Mouse (Mus musculus): ENCODE results near the gene Ifnz. TPM values are rescaled to one million over a fixed set of nuclear protein-coding genes. Genes with fewer than 3 reads are reported as not detected.
"Not testable (repeated sequence)": the region's sequence is repeated elsewhere in the genome, so short reads cannot be mapped to it uniquely, and the experiment has no call there.

Gene Ifnz
- polyA plus RNA-seq, 1 experiment from 2014 or later = not detected

DNA sequence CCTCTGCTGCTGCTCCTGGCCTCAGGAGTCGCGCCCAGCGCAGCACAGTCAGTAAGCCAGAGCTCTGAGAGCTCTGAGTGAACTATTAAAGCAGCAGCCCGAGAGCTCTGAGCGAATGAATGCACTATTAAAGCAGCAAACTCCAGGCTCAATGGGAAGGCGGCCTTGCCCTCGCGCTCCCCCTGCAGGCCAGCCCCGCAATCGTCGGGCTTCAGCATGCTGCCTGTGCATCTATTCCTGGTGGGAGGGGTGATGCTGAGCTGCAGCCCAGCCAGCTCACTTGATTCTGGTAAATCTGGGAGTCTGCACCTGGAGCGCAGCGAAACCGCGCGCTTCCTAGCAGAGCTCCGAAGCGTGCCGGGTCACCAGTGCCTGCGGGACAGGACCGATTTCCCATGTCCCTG is 24.3 kb upstream of the Ifnz start:
- peak overlapping the region; percentile 83 for H3K9ac ChIP-seq (ENCODE audit: low read length)
- not testable (repeated sequence) for H3K4me1 ChIP-seq (ENCODE audit: control insufficient read depth, insufficient read depth, low read length); H3K36me3 ChIP-seq (ENCODE audit: control insufficient read depth, insufficient read depth); H3K27me3 ChIP-seq (ENCODE audit: control insufficient read depth, insufficient read depth, low read length); H3K9me3 ChIP-seq (replicated peaks; ENCODE audit: control insufficient read depth, low read length)
- peak overlapping the region; percentile 70 for H3K4me3 ChIP-seq (ENCODE audit: low read length)
- peak overlapping the region; percentile 97 for H3K27ac ChIP-seq (ENCODE audit: low read length)
- ATAC-seq (replicated peaks; ENCODE audit: extremely low read depth, insufficient read depth, low FRiP score) = peak; percentile 100
- WGBS = 0% methylated on average over 15 of the region's 21 CpGs
- H3K4me2 ChIP-seq (ENCODE audit: low read depth, low read length) = peak overlapping the region; percentile 76

DNA sequence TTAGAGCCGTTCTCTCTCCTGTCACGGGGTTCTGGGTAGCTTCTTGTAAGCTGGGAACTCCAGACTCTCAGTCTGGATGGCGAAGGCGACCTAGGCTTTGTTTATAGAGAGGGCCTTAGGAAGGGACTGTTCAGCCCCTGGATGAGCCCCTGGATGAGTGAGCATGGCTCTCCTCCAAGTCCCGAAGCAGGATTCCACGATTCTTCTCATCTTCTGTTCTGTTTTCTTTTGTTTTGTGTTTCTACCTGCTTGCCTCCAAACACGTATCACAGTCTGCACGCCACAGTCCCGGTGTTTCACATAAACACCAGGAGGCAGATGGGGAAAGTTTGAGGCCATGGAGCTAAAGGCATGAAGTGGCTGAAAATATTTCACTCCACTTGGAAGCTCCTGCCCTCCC is 23.2 kb upstream of the Ifnz start:
- not testable (repeated sequence) for ATAC-seq (replicated peaks; ENCODE audit: extremely low read depth, insufficient read depth, low FRiP score); H3K4me1 ChIP-seq (ENCODE audit: control insufficient read depth, insufficient read depth, low read length); H3K9me3 ChIP-seq (replicated peaks; ENCODE audit: control insufficient read depth, low read length); H3K9ac ChIP-seq (ENCODE audit: low read length); H3K27me3 ChIP-seq (ENCODE audit: control insufficient read depth, insufficient read depth, low read length); H3K4me3 ChIP-seq (ENCODE audit: low read length); H3K4me2 ChIP-seq (ENCODE audit: low read depth, low read length); H3K27ac ChIP-seq (ENCODE audit: low read length); H3K36me3 ChIP-seq (ENCODE audit: control insufficient read depth, insufficient read depth)
- WGBS = 84% methylated on average over 8 of the region's 9 CpGs

DNA sequence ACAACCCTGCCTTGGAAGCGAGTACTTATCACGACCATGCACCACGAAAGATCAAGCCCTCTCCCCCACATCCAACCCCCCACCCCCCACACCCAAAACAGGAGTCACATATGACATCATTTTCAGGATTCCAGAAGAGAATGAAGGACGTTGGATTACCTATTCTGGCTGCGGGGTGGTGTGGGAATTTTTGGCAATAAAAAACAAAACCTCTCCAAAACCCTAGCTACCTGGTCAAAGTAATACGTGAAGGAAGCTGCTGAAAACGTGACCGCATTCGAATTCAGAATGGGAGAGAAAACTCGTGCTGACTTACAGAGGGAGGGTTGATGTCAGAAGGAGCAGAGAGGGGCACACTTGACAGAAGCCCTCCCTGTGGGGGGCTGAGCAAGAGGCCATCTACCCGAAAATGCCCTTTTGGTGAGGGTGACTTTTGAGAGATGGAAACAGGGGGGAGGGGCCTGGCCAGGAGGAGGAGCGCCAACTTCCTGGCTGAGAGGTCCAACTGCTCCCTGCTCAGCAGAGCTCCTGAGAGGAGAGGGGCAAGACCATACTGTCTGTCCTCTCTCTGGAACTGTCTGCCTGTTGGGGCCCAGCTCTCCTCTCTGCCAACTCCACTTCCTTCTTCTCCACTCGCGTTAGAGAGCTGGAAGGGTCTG is 22.2 kb upstream of the Ifnz start, which contains the start of gene Gm13283:
Gene Gm13283 (plus strand): TSS at position 510 of the 659 bp plus-strand sequence.
- not testable (repeated sequence) for H3K36me3 ChIP-seq (ENCODE audit: control insufficient read depth, insufficient read depth); H3K27me3 ChIP-seq (ENCODE audit: control insufficient read depth, insufficient read depth, low read length); ATAC-seq (replicated peaks; ENCODE audit: extremely low read depth, insufficient read depth, low FRiP score); H3K9me3 ChIP-seq (replicated peaks; ENCODE audit: control insufficient read depth, low read length); H3K4me1 ChIP-seq (ENCODE audit: control insufficient read depth, insufficient read depth, low read length); H3K9ac ChIP-seq (ENCODE audit: low read length)
- peak within 1 kb of the TSS; percentile 49 for H3K4me2 ChIP-seq (ENCODE audit: low read depth, low read length)
- H3K4me3 ChIP-seq (ENCODE audit: low read length) = peak within 1 kb of the TSS; percentile 40
- peak within 1 kb of the TSS; percentile 68 for H3K27ac ChIP-seq (ENCODE audit: low read length)
- WGBS = 14% methylated on average over 8 of the region's 14 CpGs

DNA sequence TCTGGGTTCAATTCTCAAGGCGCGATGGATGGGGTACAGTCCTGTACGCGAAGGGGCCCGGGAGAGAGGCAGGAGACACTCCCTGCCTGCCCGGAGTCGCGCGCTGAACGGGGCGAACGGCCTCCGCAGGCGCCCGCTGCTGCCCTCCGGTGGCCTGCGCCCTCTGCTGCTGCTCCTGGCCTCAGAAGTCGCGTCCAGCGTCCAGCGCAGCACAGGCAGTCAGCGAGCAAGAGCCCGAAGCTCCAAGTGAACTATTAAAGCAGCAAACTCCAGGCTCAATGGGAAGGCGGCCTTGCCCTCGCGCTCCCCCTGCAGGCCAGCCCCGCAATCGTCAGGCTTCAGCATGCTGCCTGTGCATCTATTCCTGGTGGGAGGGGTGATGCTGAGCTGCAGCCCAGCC is 21.5 kb upstream of the Ifnz start:
- ATAC-seq (replicated peaks; ENCODE audit: extremely low read depth, insufficient read depth, low FRiP score); H3K9ac ChIP-seq (ENCODE audit: low read length); H3K36me3 ChIP-seq (ENCODE audit: control insufficient read depth, insufficient read depth); H3K4me1 ChIP-seq (ENCODE audit: control insufficient read depth, insufficient read depth, low read length); H3K27me3 ChIP-seq (ENCODE audit: control insufficient read depth, insufficient read depth, low read length); H3K9me3 ChIP-seq (replicated peaks; ENCODE audit: control insufficient read depth, low read length): not testable (repeated sequence)
- WGBS = under 1% methylated on average over 21 of the region's 28 CpGs
- Histone ChIP-seq H3K4me3 (ENCODE audit: low read length) (peak overlapping the region; percentile 40), H3K27ac (ENCODE audit: low read length) (peak overlapping the region; percentile 68), H3K4me2 (ENCODE audit: low read depth, low read length) (peak overlapping the region; percentile 49)

DNA sequence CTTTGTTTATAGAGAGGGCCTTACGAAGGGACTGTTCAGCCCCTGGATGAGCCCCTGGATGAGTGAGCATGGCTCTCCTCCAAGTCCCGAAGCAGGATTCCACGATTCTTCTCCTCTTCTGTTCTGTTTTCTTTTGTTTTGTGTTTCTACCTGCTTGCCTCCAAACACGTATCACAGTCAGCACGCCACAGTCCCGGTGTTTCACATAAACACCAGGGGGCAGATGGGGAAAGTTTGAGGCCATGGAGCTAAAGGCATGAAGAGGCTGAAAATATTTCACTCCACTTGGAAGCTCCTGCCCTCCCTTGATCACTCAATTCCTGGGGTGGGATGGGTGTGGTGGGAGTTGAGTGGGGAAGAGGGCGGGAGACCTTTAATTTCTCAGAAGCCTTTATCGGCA is 20.2 kb upstream of the Ifnz start:
- H3K36me3 ChIP-seq (ENCODE audit: control insufficient read depth, insufficient read depth); H3K27me3 ChIP-seq (ENCODE audit: control insufficient read depth, insufficient read depth, low read length); H3K4me3 ChIP-seq (ENCODE audit: low read length); H3K27ac ChIP-seq (ENCODE audit: low read length); H3K9ac ChIP-seq (ENCODE audit: low read length); H3K9me3 ChIP-seq (replicated peaks; ENCODE audit: control insufficient read depth, low read length); H3K4me1 ChIP-seq (ENCODE audit: control insufficient read depth, insufficient read depth, low read length); ATAC-seq (replicated peaks; ENCODE audit: extremely low read depth, insufficient read depth, low FRiP score); H3K4me2 ChIP-seq (ENCODE audit: low read depth, low read length): not testable (repeated sequence)
- 60% methylated on average over 6 of the region's 8 CpGs for whole genome bisulfite sequencing

- WGBS = 55% methylated on average over 8 of the region's 9 CpGs
- not testable (repeated sequence) for ATAC-seq (replicated peaks; ENCODE audit: extremely low read depth, insufficient read depth, low FRiP score); H3K27me3 ChIP-seq (ENCODE audit: control insufficient read depth, insufficient read depth, low read length); H3K27ac ChIP-seq (ENCODE audit: low read length); H3K9ac ChIP-seq (ENCODE audit: low read length); H3K4me3 ChIP-seq (ENCODE audit: low read length); H3K4me1 ChIP-seq (ENCODE audit: control insufficient read depth, insufficient read depth, low read length); H3K9me3 ChIP-seq (replicated peaks; ENCODE audit: control insufficient read depth, low read length); H3K36me3 ChIP-seq (ENCODE audit: control insufficient read depth, insufficient read depth)
- peak overlapping the region; percentile 52; the same call in 1 of the 2 replicates for H3K4me2 ChIP-seq (ENCODE audit: low read depth, low read length)
These were observed 19.6 kb upstream of the Ifnz start for GRCm38 (mm10) chr4:88762341-88762740.

DNA sequence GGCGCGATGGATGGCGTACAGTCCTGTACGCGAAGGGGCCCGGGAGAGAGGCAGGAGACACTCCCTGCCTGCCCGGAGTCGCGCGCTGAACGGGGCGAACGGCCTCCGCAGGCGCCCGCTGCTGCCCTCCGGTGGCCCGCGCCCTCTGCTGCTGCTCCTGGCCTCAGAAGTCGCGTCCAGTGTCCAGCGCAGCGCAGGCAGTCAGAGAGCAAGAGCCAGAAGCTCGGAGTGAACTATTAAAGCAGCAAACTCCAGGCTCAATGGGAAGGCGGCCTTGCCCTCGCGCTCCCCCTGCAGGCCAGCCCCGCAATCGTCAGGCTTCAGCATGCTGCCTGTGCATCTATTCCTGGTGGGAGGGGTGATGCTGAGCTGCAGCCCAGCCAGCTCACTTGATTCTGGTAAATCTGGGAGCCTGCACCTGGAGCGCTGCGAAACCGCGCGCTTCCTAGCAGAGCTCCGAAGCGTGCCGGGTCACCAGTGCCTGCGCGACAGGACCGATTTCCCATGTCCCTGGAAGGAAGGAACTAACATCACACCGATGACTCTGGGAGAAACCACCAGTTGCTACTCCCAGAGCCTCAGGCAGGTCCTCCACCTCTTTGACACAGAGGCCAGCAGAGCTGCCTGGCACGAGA is 18.4 kb upstream of the Ifnz start:
- H3K27ac ChIP-seq (ENCODE audit: low read length) = peak overlapping the region; percentile 61
- H3K27me3 ChIP-seq (ENCODE audit: control insufficient read depth, insufficient read depth, low read length); ATAC-seq (replicated peaks; ENCODE audit: extremely low read depth, insufficient read depth, low FRiP score); H3K9me3 ChIP-seq (replicated peaks; ENCODE audit: control insufficient read depth, low read length); H3K4me1 ChIP-seq (ENCODE audit: control insufficient read depth, insufficient read depth, low read length); H3K36me3 ChIP-seq (ENCODE audit: control insufficient read depth, insufficient read depth): not testable (repeated sequence)
- peak overlapping the region; percentile 53 for H3K4me2 ChIP-seq (ENCODE audit: low read depth, low read length)
- peak overlapping the region; percentile 32 for H3K4me3 ChIP-seq (ENCODE audit: low read length)
- peak overlapping the region; percentile 38; the same call in 1 of the 2 replicates for H3K9ac ChIP-seq (ENCODE audit: low read length)
- WGBS = 2% methylated on average over 26 of the region's 42 CpGs

DNA sequence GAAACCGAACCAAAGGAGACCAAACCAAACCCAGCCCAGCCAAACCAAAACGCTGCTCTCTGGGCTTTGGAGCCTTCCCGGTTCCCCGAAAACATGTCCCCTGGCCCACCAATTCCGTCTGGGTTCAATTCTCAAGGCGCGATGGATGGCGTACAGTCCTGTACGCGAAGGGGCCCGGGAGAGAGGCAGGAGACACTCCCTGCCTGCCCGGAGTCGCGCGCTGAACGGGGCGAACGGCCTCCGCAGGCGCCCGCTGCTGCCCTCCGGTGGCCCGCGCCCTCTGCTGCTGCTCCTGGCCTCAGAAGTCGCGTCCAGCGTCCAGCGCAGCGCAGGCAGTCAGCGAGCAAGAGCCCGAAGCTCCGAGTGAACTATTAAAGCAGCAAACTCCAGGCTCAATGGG is 8.4 kb upstream of the Ifnz start, which contains the start of gene Gm13290:
Gene Gm13290 (plus strand): TSS at position 301 of the 400 bp plus-strand sequence.
- not testable (repeated sequence) for ATAC-seq (replicated peaks; ENCODE audit: extremely low read depth, insufficient read depth, low FRiP score); H3K27ac ChIP-seq (ENCODE audit: low read length); H3K27me3 ChIP-seq (ENCODE audit: control insufficient read depth, insufficient read depth, low read length); H3K36me3 ChIP-seq (ENCODE audit: control insufficient read depth, insufficient read depth); H3K4me2 ChIP-seq (ENCODE audit: low read depth, low read length); H3K9ac ChIP-seq (ENCODE audit: low read length); H3K4me3 ChIP-seq (ENCODE audit: low read length); H3K9me3 ChIP-seq (replicated peaks; ENCODE audit: control insufficient read depth, low read length); H3K4me1 ChIP-seq (ENCODE audit: control insufficient read depth, insufficient read depth, low read length)
- no CpG with 5 or more reads among the region's 32 CpGs for WGBS

DNA sequence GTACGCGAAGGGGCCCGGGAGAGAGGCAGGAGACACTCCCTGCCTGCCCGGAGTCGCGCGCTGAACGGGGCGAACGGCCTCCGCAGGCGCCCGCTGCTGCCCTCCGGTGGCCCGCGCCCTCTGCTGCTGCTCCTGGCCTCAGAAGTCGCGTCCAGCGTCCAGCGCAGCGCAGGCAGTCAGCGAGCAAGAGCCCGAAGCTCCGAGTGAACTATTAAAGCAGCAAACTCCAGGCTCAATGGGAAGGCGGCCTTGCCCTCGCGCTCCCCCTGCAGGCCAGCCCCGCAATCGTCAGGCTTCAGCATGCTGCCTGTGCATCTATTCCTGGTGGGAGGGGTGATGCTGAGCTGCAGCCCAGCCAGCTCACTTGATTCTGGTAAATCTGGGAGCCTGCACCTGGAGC is 5.3 kb upstream of the Ifnz start, which contains the start of gene Gm13289:
Gene Gm13289 (plus strand): TSS at position 301 of the 400 bp plus-strand sequence.
- not testable (repeated sequence) for H3K4me1 ChIP-seq (ENCODE audit: control insufficient read depth, insufficient read depth, low read length); H3K27ac ChIP-seq (ENCODE audit: low read length); H3K4me3 ChIP-seq (ENCODE audit: low read length); H3K36me3 ChIP-seq (ENCODE audit: control insufficient read depth, insufficient read depth); H3K9me3 ChIP-seq (replicated peaks; ENCODE audit: control insufficient read depth, low read length); H3K4me2 ChIP-seq (ENCODE audit: low read depth, low read length); H3K9ac ChIP-seq (ENCODE audit: low read length); H3K27me3 ChIP-seq (ENCODE audit: control insufficient read depth, insufficient read depth, low read length); ATAC-seq (replicated peaks; ENCODE audit: extremely low read depth, insufficient read depth, low FRiP score)
- WGBS = no CpG with 5 or more reads among the region's 29 CpGs
